Mouse (Mus musculus): ENCODE measurements around the gene Nol8.

Nol8 gene

DNA sequence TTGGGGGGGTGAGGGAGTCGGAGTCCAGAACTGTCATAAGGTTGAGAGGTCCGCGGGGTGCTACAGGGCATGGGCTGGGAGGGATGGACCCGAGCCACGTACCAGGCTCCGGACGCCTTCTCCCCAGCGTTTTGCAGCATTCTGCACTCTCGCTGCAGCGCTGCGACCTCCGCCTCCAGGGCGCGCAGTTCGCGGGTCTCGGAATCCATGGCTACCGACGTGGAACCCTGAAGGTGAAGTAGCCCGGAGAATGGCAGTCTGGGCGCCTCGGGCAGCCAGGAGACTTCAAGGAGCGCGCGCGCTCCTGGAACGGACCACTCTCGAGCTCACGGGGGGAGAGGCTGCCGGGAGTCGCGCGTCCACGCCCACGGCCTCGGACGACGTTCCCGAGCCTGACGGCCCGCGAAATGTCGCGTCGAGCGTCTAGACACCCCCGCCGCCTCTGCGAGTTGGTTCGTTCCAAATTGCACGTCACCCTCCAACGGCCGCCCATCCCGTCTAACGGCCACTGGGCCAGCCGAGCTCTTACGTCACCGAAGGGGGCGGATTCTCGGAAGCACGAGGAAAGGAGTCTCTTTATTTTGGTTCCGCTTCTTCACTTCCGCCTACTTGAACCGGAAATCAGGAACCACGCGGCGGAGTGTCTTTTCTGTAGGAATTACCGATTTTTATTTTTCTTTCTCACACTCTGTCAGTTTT lies at the start of gene Nol8, which contains the start of gene Cenpp:
TSS of gene Nol8 (plus strand) at position 598 of the 699 bp plus-strand sequence.
TSS of gene Cenpp (minus strand) at position 305 of the 699 bp plus-strand sequence.
- DNase-seq (ENCODE audit: low spot score in 2 of 2) = peak; percentile 97 to 99

DNA sequence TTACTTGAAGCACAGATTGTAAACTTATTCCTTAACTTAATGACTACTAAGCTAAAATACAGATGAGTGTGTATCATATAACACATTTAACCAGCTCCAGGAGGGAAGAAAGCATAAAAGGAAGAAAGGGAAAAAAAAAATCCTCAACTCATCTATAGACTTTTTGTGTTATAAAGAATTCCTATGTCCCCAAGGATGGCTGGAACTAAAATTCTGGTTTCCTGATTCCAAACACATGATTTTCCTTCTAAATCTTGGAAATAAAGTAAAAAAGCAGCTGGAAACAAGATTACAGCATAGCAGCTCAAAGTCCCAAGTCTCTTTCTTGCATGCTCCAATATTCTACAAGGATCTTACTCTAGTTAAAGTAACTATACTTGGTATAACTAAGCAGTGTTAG lies 49.3 kb upstream of the Nol8 start:
- no peak for DNase-seq (ENCODE audit: low spot score in 2 of 2)

DNA sequence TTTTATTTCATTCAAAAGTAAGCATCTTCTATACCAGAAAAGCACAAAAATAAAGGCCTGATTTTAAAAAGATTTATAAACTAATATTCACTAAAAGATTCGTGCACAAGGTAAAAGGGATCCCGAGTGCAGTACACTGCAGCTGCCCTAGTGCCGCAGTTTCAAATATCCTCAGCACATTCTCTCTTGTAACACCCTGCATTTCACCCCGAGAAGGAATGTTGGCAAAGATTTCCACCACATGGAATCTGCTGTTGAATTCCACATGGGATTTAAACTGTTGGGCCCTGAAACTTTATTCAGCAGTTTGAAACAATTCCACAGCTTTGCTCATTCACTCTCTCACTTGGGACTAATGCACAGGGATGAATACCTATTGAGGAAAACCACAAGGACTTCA lies 45.2 kb upstream of the Nol8 start, which contains the start of gene Ogn:
TSS of gene Ogn (plus strand) at position 333 of the 400 bp plus-strand sequence.
- peak; percentile 74 to 76 for DNase-seq (ENCODE audit: low spot score in 2 of 2)

DNA sequence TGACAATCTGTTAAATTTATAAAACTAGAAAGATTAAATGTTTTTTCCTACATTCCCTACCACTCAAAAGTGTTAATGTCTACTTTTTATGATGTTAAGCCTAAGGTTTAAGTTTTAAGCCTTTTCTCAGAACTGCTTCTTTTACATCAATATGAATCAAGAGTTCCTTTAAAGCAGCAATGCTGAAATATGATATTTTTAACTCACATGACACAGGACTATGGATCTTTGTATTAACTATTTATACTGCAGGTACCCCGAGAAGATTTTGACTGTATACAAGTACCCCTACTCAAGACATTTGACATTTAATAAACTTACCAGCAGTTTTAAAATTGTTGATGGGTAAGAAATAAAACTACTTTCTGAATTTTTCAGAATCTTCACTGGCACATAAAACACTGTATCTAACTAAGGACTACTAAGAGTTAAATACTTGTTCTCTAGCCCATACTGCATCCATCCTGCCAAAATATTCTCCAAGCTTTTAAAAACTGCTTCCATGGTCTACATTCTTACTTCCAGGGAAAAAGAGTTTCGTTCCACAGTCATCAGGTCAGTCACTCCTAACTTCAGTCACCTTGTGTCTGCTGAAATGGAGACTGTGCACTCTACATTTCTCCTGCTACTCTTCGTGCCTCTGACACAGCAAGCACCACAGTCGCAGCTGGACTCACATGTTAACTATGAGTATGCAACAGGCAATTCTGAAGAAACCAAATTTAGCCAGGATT lies 44.1 kb upstream of the Nol8 start:
- DNase-seq (ENCODE audit: low spot score in 2 of 2) = peak in 1 of 2 experiments; percentile 33

DNA sequence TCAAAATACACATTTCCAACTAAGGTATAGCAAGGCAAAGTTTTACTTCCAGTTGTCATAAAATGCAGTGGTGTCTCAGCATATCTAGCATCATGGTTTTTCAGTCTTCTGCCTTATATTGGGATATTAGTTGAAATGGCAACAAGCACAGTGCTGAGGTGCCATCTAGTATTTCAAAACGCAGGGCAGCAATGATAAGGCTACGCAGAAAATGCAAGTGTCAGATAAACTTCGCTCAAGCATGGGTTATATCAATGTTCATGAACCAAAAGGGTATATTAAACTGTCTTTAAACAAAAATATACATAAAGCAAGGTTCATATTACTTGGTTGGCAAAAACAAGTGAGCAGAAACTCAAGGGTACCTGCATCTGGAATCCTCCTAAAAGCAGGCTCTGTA lies 35.9 kb upstream of the Nol8 start:
- DNase-seq (ENCODE audit: low spot score in 2 of 2) = no peak

DNA sequence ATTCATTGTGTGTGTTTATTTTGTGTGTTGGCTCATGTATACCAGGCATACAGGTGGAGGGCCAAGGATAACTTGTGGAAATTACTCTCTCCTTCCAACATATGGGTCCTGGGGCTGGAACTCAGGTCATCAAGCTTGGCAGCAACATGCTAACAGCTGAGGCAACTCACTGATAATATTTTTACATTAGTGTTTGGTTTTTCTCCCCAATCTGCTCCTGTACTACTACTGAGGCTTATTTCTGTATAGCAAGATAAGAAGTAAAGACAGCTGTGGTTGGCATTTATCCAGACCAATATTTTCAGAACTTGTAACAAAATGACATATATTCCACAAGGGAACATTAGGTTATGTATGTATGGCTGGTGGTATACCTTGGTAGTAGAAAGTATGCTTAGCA lies 34.5 kb upstream of the Nol8 start:
- no peak for DNase-seq (ENCODE audit: low spot score in 2 of 2)

DNA sequence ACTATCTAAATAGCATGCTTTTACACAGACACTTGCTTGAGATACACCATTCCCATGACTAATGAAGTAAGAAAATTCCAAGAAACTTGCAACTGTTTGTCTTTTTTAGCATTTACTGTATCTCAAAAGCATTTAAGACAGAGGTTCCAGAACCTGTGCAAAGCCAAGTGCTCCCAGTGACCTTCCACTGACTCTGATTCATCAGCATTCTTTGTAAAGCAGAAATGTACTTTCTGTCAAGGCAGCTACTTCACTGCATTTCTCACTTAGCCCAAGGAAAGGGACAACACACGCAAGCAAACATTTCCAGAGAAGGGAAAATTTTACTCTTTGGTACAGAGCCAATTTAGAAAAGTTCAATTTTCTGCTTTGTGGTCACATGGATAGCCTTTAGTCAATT lies 29.7 kb upstream of the Nol8 start:
- no peak for DNase-seq (ENCODE audit: low spot score in 2 of 2)

DNA sequence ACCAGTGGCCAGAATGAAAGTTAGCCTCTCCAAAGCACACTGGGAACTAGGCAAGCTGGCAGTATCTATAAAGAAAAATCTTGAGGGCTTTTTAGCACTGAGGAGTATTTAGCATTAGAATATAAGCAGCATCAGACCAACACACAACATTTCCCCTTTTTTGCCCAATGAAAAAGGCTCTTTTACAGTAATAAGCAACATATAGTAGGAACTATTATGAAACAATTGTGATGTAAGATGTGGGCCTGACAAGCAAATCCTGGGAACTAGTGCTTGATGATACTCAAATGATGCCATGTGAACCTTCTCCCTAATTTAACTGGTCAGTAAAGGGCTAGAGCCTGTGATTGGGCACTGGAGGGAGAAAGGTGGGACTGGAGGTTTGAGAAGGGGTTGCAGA lies 24.7 kb upstream of the Nol8 start:
- no peak for DNase-seq (ENCODE audit: low spot score in 2 of 2)

DNA sequence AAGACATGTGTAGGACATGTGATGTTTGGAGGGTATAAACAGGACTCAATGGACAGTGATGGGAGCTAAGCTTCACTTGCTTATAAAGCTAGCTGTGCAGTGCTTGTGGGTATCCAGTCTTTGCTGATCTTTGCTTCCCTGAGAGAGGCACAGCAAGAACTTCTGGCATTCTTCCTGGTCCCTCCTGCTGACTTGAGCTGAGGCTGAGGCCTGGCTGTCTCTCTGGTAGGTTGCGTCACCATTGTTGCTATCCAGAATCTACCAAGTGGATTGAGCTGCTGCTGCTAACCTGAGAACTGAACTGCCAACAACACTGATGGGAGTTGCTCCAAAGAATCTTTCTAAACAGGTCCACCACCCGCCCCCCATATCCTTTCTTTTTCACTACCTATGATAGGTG lies 23.8 kb upstream of the Nol8 start:
- peak; percentile 35 to 62 for DNase-seq (ENCODE audit: low spot score in 2 of 2)

DNA sequence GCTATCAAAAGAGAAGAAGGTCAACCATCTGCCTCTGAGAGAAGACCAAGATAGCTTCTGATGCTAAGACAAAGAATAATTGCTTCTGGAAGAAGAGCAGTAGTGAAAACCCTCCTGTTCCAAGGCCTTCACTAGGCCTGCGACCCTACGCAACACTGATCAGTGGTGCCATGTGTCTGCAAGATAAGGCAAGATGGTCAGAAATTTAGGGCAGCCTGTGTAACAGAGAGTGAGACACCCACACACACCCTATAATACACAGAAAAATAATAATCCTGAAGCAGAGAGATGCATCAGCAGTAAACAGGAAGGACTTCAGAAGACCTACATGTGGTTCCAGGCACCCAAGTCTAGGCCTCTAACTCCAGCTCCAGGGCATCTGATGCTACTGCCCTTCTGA lies 12.9 kb upstream of the Nol8 start:
- no peak for DNase-seq (ENCODE audit: low spot score in 2 of 2)

DNA sequence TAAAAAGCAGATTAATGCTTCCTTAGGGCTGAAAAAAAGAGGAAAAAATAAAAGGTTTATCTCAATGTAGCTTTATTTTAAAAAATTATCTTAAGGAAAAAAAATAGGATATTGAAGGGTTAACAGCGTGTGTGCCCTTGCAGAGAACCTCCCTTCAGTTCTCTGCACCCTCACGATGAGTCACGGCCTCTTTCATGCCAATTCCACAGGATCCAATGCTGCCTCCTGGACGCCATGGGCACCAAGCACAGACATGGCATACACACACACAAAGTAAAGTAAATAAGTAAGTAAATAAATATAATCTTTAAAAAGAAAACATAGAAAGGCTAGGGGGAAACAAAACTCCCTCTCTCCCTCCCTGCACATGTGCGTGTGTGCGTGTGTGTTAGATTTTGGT lies 10.2 kb upstream of the Nol8 start:
- no peak for DNase-seq (ENCODE audit: low spot score in 2 of 2)

DNA sequence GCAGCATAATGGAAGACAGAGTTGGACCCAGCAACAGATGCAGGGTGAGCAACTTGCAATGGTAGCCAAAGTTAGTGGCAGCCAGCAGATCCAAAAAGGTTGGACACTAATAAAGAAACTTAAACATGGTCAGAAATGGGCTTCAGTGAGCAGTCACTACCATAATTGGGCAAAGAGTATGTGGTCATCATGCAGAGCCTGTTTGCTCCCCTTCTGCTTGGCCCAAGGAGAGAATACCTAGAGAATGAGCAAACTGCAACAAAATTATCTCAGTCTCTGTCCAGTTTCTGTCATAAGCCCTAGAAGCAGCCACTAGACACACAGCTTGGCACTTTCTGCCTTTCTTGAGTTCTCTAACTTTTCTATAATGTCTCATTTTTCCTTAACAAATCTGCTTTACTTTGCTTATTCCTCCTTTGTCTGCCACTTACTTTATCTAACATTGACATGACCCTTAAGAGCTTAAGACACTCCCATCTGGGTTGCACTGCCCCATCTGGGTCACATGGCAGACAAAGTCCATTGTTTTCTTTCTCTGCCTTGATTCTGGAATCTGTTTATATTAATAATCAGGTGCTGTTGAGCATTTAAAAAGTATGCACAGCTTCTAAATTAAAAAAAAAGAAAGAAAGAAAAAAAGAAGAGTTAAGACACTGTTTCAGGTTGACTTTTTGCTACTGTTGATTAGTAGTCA lies 9.1 kb upstream of the Nol8 start:
- DNase-seq (ENCODE audit: low spot score in 2 of 2) = no peak

DNA sequence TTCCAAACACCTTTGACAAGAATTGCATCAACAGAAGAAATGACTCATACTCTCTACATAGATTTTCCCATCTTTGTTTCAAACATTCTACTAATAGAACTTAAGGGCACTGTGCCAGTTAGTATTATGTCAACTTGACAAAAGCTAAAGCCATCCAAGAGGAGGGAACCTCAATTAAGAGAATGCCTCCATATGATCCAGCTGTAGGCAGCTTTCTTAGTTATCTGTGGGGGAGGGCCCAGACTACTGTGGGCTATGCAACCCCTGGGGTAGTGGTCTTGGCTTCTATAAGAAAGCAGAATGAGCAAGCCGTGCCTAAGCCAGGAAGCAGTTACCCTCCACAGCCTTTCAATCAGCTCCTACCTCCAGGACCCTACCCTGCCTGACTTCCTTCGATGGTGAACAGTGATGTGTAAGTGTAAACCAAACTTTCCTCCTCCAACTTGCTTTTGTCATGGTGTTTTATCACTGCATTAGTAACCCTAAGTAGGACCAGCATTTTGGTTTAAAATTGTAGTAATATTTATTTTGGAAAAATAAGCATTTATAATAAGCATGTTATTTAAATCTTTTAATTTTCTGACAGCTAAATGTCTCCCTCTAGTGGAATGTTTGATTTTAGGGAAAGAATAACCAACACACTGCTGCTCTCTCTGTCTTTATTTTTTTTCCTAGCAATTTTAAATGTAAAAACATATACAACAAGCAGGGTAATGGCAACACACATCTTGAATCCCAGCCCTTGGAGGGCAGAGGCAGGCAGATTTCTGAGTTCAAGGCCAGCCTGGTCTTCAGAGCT lies 7.9 kb upstream of the Nol8 start:
- peak in 1 of 2 experiments; percentile 12 for DNase-seq (ENCODE audit: low spot score in 2 of 2)

DNA sequence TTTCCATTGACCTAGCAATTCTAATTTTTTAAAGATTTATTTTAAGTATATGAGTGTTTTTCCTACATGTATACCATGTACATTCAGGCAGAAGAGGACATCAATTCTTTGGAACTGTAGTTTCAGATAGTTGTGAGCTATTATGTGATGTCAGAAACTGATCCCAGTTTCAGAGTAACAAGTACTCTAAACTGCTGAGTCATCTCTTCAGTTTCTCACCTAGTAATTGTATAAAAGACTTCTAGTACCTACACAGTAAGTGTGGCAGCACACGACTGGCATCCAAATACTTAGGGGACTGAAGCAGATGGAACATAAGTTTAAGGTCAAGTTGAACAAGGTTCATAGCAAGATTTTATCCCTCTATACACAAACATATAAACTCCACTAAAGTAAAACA lies 6.9 kb upstream of the Nol8 start:
- DNase-seq (ENCODE audit: low spot score in 2 of 2) = no peak

DNA sequence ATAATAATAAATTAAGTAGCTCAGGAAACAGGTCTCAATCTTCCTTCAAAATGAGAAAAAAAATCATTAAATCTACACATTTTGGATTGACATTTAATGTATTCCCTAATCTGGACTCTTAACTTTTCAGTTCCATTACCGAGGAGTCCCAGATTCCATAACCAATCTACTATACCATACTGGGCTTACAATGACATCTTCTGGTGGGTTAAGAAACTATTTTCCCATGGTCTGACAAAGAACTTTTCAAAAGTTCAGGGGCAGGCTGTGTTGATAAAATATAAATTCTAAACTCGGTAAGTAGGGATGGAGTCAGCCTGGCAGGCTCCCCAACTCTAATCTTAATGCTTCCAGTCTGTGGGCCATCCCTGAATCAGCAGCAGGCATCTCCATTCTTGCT lies 1.7 kb upstream of the Nol8 start:
- DNase-seq (ENCODE audit: low spot score in 2 of 2) = no peak

DNA sequence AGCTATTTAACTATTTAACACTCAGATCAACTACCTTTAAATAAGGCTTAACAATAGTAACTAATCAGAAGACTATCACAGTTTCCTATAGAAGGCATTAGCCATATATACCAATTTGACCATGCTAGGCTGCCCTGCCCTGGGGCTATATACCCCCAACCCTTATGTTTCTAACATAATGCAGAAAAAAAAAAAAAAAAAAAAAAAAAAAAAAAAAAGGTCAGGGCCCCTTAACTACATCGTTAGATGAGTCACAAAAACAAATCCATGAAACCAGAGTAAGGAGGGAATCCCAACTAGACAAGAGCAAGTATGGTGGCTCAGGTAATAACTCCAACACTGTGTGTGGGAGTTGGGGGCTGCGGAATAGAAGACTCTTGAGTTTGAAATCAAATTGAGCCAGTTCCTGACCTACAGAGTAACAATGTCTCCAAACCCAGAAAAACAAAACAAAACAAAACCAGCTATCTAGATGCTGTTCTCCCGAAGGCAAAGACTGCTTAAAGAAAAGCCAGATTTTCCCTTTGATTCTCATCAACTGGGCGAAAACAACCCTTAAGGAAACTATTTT lies 1.0 kb upstream of the Nol8 start:
- DNase-seq (ENCODE audit: low spot score in 2 of 2) = no peak

DNA sequence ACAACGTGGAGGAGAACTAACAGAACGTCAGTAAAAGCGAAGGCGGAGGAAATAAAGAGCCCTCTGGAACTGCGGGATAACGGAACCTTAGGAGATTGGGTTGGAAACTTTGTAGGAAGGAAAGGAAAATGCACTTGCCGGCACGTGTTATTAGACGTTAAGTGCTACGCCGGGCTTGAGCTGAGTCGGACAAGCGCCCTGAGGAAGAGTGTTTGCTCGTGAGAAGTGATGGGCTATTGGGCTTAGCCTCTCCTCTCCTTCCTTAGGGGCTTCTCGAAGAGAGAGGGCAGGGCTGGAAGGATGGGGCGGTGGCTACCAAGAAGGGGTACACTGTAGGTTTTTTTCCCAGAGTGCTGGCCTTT lies 283 bp downstream of the Nol8 start:
- peak in 1 of 2 experiments; percentile 32 for DNase-seq (ENCODE audit: low spot score in 2 of 2)

DNA sequence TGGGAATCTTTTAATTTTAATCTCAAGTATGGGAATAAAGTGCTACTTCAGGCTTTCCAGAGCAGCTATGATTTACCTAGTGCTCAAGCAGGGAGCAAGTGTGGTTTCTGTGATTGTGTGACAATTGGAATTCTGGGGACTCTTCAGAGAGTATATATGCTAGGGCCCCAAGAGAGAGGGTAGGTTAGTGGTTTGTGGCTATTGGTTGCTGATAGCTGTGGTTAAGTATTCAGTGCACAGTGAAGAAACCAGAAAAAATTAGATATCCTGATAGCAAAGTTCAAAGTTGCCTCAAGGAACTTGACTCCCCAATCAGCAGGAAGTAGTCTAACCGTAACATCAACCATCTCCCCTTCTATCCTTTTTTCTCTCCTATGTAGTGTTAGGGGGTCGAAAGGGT lies 24.9 kb downstream of the Nol8 start:
- no peak for DNase-seq (ENCODE audit: low spot score in 2 of 2)

DNA sequence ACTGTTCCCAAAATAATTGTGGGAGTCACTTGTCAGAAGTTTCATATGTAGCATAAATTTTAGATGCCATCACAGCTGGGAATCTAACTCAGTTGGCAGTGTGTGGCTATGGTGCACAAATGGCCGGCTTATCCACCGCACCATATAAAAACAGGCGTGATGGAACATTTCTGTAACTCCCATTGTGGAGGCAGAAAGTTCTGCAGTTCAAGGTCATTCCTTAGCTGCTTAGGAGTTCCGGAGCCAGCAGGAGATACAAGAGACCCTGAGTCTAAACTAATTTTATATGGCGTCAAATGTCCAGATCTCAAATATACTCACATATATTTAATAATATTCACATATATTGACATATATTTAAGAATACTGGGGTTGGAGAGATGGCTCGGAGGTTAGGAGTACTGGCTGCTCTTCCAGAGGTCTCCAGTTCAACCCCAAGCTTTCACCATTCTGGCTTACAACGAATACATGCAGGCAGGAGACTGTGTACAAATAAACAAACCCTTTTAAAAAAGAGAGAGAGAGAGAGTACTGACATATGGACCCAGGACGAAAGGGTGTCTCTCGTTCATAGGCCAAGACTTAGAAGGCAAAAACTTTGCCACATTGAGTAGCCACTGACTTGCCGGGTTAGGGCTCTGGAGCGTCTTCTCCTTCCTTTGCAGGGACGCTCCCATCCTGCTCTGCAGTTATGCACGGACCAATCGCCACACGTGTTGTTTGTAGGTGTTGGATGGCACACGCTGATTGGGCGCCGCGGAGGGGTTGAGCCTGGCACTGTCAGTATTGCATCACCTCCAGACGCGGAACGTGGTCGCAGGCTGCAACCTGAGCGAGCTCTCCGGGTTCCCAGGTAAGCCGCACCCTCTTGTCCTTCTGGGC lies 28.7 kb downstream of the Nol8 start, which contains the start of gene Iars:
TSS of gene Iars (plus strand) at position 750 of the 882 bp plus-strand sequence.
- peak; percentile 98 to 99 for DNase-seq (ENCODE audit: low spot score in 2 of 2)

DNA sequence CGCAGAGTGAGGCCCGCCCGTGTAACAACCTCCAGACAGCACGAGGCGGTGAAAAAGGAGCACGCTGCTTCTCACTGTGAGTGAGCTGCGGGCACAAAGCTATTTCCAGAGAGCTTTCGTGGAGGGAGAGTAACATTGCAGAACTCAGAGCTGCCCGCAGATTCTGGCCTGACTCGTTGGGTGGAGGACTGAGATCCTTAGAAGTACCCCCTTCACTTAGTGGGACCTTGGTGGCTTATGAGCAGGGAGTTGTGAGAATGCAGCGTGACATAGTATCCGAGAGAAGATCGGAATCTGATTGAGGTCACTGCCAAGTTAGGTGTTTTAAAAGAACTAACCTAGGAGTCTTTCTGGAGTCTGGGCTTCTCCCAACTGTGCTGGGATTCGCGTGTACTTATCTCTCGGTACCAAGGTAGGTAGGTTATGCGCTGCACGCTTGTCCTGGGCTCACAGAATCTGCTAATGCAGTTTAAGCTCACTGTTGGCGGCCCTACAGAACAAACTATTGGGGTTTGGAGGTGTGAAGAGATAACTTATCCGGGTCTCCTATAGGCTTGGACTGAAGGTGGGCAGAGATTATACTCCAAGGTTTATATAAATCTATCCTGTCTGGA lies 29.5 kb downstream of the Nol8 start:
- peak in 1 of 2 experiments; percentile 2 for DNase-seq (ENCODE audit: low spot score in 2 of 2)
